Mouse (Mus musculus) neural tube, embryonic 15.5 days (tissue): ENCODE measurements around the gene 1700066M21Rik. TPM values are rescaled to one million over a fixed set of nuclear protein-coding genes. Genes with fewer than 3 reads are reported as not detected.

Source experiments
- ATAC-seq: fragments of 200-750 bp; cut with Nextera tagmentation; 2 replicates; pipeline ENCODE4 v1.8.0; 2017; ENCODE audit warnings: mild to moderate bottlenecking, moderate TSS enrichment, moderate library complexity; ENCODE audit not compliant: low FRiP score
- H3K27ac ChIP-seq: fragments of 300-500 bp; sonication (generic); replicated peaks from 2 replicates; pipeline ENCODE4 v1.5.1; 2015; ENCODE audit warnings: mild to moderate bottlenecking, inconsistent platforms
- H3K27me3 ChIP-seq: fragments of 300-500 bp; sonication (generic); replicated peaks from 2 replicates; pipeline ENCODE4 v1.6.1; 2015; ENCODE audit warnings: inconsistent platforms
- H3K36me3 ChIP-seq: fragments of 300-500 bp; sonication (generic); 2 replicates; pipeline ENCODE4 v1.6.1; 2015; ENCODE audit warnings: inconsistent platforms
- H3K4me1 ChIP-seq: fragments of 300-500 bp; sonication (generic); 2 replicates; pipeline ENCODE4 v1.6.1; 2015; ENCODE audit warnings: inconsistent platforms
- H3K4me2 ChIP-seq: fragments of 300-500 bp; sonication (generic); 2 replicates; pipeline ENCODE4 v1.6.1; 2015; ENCODE audit warnings: inconsistent platforms, mild to moderate bottlenecking, moderate library complexity
- H3K4me3 ChIP-seq: fragments of 300-500 bp; sonication (generic); replicated peaks from 2 replicates; pipeline ENCODE4 v1.5.1; 2015; ENCODE audit warnings: mild to moderate bottlenecking, inconsistent platforms
- H3K9ac ChIP-seq: fragments of 300-500 bp; sonication (generic); replicated peaks from 2 replicates; pipeline ENCODE4 v1.6.1; 2015; ENCODE audit warnings: mild to moderate bottlenecking, inconsistent platforms
- H3K9me3 ChIP-seq: fragments of 300-500 bp; sonication (generic); replicated peaks from 2 replicates; pipeline ENCODE4 v1.6.1; 2016; ENCODE audit warnings: inconsistent platforms
- WGBS: fragments of 180-500 bp; shearing (Covaris S2); methylation state at CpG from one replicate; pipeline ENCODE4 v1.1.7; 2015; ENCODE audit warnings: mixed read lengths; 5-methylcytosine and 5-hydroxymethylcytosine counted together
- polyA plus RNA-seq: library from polyadenylated mRNA; unstranded; fragments of >200 nt; fragmentation: Nextera tagmentation; extraction: Ambion mirVana; gene quantifications from 2 replicates; pipeline ENCODE4 v1.2.1, GENCODE M21; 2015

Gene 1700066M21Rik
- polyA plus RNA-seq, 1 experiment from 2014 or later, result 21.8 TPM

GRCm38 (mm10) chr1:57400877-57401276 lies 23.5 kb downstream of the 1700066M21Rik start:
- no peaks in the 10 kb centered on the region for H3K9me3 ChIP-seq
- peaks cover 11% of the 10 kb centered on the region for H3K4me1 ChIP-seq
- ATAC-seq, result no peak
- no peak overlapping the region for H3K27ac ChIP-seq
- H3K27me3 ChIP-seq, result no peaks in the 10 kb centered on the region
- H3K9ac ChIP-seq, result no peak overlapping the region
- H3K4me2 ChIP-seq, result no peak overlapping the region
- WGBS, result 93% methylated on average over 2 of the region's 2 CpGs
- no peak overlapping the region for H3K4me3 ChIP-seq
- peaks cover 25% of the 10 kb centered on the region for H3K36me3 ChIP-seq

GRCm38 (mm10) chr1:57402116-57402515 lies 24.7 kb downstream of the 1700066M21Rik start:
- ATAC-seq, result no peak
- H3K4me2 ChIP-seq, result no peak overlapping the region
- peaks cover 19% of the 10 kb centered on the region for H3K36me3 ChIP-seq
- WGBS, result 89% methylated on average over 5 of the region's 5 CpGs
- H3K4me3 ChIP-seq, result no peak overlapping the region
- no peaks in the 10 kb centered on the region for H3K9me3 ChIP-seq
- H3K9ac ChIP-seq, result no peak overlapping the region
- H3K27ac ChIP-seq, result no peak overlapping the region
- H3K4me1 ChIP-seq, result peaks cover 12% of the 10 kb centered on the region
- H3K27me3 ChIP-seq, result no peaks in the 10 kb centered on the region

GRCm38 (mm10) chr1:57406187-57407151 lies 29.0 kb downstream of the 1700066M21Rik start, which contains the start of the genes Maip1 and Tyw5:
TSS of gene Maip1 (plus strand) at chr1:57406328.
TSS of gene Tyw5 (minus strand) at chr1:57407101.
- peak within 1 kb of the TSS; percentile 82 for H3K4me2 ChIP-seq
- WGBS, result under 1% methylated on average over 72 of the region's 72 CpGs
- H3K4me3 ChIP-seq, result peak within 1 kb of the TSS; percentile 93
- H3K9me3 ChIP-seq, result no peaks in the 10 kb centered on the region
- peak within 1 kb of the TSS; percentile 86 for H3K9ac ChIP-seq
- ATAC-seq, result peak; percentile 93
- H3K27ac ChIP-seq, result peak within 1 kb of the TSS; percentile 96
- H3K4me1 ChIP-seq, result peaks cover 35% of the 10 kb centered on the region
- H3K36me3 ChIP-seq, result no peaks in the 10 kb centered on the region
- H3K27me3 ChIP-seq, result no peaks in the 10 kb centered on the region

GRCm38 (mm10) chr1:57408994-57409393 lies 31.6 kb downstream of the 1700066M21Rik start:
- WGBS, result 97% methylated on average over 2 of the region's 2 CpGs
- no peak overlapping the region for H3K4me3 ChIP-seq
- no peak for ATAC-seq

GRCm38 (mm10) chr1:57413397-57413796 lies 36.0 kb downstream of the 1700066M21Rik start:
- Histone ChIP-seq H3K4me2 (no peak overlapping the region), H3K27me3 (no peaks in the 10 kb centered on the region), H3K27ac (no peak overlapping the region), H3K4me3 (no peak overlapping the region), H3K9ac (no peak overlapping the region), H3K4me1 (peaks cover 11% of the 10 kb centered on the region), H3K9me3 (no peaks in the 10 kb centered on the region), H3K36me3 (peaks cover 37% of the 10 kb centered on the region)
- WGBS, result 80% methylated on average over 2 of the region's 2 CpGs
- no peak for ATAC-seq

More at GRCm38 (mm10) chr1:57408994-57409393, 31.6 kb downstream of the 1700066M21Rik start:
- Histone ChIP-seq H3K27me3 (no peaks in the 10 kb centered on the region), H3K9ac (no peak overlapping the region), H3K36me3 (peaks cover 19% of the 10 kb centered on the region), H3K4me1 (peaks cover 35% of the 10 kb centered on the region), H3K9me3 (no peaks in the 10 kb centered on the region), H3K27ac (no peak overlapping the region), H3K4me2 (peak overlapping the region; percentile 32)

- H3K4me1 ChIP-seq, result peaks cover 6% of the 10 kb centered on the region
- ATAC-seq, result peak; percentile 69; the same call in 1 of the 2 replicates
- WGBS, result 10% methylated on average over 1 of the region's 1 CpGs
Measured at GRCm38 (mm10) chr1:57423696-57424095, 46.3 kb downstream of the 1700066M21Rik start.

GRCm38 (mm10) chr1:57428368-57429308 lies 51.2 kb downstream of the 1700066M21Rik start:
- Histone ChIP-seq H3K4me3 (peak overlapping the region; percentile 26), H3K27me3 (no peaks in the 10 kb centered on the region), H3K9me3 (no peaks in the 10 kb centered on the region), H3K36me3 (no peaks in the 10 kb centered on the region), H3K4me1 (peaks cover 20% of the 10 kb centered on the region), H3K27ac (peak overlapping the region; percentile 37; the same call in 1 of the 2 replicates), H3K9ac (peak overlapping the region; percentile 47), H3K4me2 (peak overlapping the region; percentile 56)
- 39% methylated on average over 16 of the region's 16 CpGs for WGBS
- ATAC-seq, result peak; percentile 84

More at GRCm38 (mm10) chr1:57423696-57424095, 46.3 kb downstream of the 1700066M21Rik start:
- H3K27me3 ChIP-seq, result no peaks in the 10 kb centered on the region
- H3K9me3 ChIP-seq, result no peaks in the 10 kb centered on the region
- no peak overlapping the region for H3K27ac ChIP-seq
- no peak overlapping the region for H3K4me2 ChIP-seq
- H3K9ac ChIP-seq, result no peak overlapping the region
- no peaks in the 10 kb centered on the region for H3K36me3 ChIP-seq
- no peak overlapping the region for H3K4me3 ChIP-seq

GRCm38 (mm10) chr1:57429786-57430483 lies 52.5 kb downstream of the 1700066M21Rik start:
- under 1% methylated on average over 12 of the region's 12 CpGs for WGBS
- no peak overlapping the region for H3K9ac ChIP-seq
- peak overlapping the region; percentile 56 for H3K4me2 ChIP-seq
- no peak overlapping the region for H3K4me3 ChIP-seq
- H3K36me3 ChIP-seq, result no peaks in the 10 kb centered on the region
- ATAC-seq, result peak; percentile 64; the same call in 1 of the 2 replicates
- H3K27me3 ChIP-seq, result no peaks in the 10 kb centered on the region
- H3K27ac ChIP-seq, result peak overlapping the region; percentile 1; the same call in 1 of the 2 replicates
- H3K9me3 ChIP-seq, result no peaks in the 10 kb centered on the region
- H3K4me1 ChIP-seq, result peaks cover 20% of the 10 kb centered on the region

GRCm38 (mm10) chr1:57433141-57433540 lies 55.7 kb downstream of the 1700066M21Rik start:
- no peak overlapping the region for H3K4me2 ChIP-seq
- H3K9me3 ChIP-seq, result no peaks in the 10 kb centered on the region
- H3K9ac ChIP-seq, result no peak overlapping the region
- no peak for ATAC-seq
- WGBS, result 93% methylated on average over 7 of the region's 7 CpGs
- peaks cover 29% of the 10 kb centered on the region for H3K4me1 ChIP-seq
- no peak overlapping the region for H3K4me3 ChIP-seq
- no peaks in the 10 kb centered on the region for H3K36me3 ChIP-seq
- H3K27ac ChIP-seq, result no peak overlapping the region
- H3K27me3 ChIP-seq, result no peaks in the 10 kb centered on the region
